Mouse (Mus musculus) mesoderm, embryonic 11.5 days (tissue): ENCODE measurements around the gene Ticrr.

Source experiments
- DNase-seq: peaks from one replicate; pipeline ENCODE4 v3.0.0-alpha.2; 2012; ENCODE audit warnings: low read depth, low spot score

The Ticrr gene

GRCm38 (mm10) chr7:79659578-79660290 is at the start of gene Ticrr:
TSS of gene Ticrr (plus strand) at chr7:79660196.
- DNase-seq: peak; percentile 98

DNA sequence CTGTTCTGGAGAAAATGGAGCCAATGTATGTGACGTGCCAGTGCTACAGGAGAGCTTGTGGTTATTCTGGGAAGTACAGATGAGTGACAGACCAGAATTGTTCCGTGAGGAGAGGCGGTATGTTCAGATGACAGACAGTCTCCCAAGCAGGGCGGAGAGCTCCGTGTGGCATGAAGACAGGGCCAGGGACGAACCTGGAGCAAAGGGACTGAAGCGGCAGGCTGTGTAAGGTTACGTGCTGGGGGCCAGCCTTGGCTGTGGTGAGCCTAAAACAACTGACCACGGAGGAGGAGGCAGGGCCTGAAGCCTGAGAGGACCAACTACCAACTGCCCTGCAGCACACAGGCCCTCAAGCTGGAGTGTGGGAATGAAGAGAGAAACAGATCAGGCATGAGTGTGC is 48.1 kb upstream of the Ticrr start:
- DNase-seq: no peak

- peak; percentile 56 for DNase-seq
Measured at GRCm38 (mm10) chr7:79612783-79613182, 47.2 kb upstream of the Ticrr start.

DNA sequence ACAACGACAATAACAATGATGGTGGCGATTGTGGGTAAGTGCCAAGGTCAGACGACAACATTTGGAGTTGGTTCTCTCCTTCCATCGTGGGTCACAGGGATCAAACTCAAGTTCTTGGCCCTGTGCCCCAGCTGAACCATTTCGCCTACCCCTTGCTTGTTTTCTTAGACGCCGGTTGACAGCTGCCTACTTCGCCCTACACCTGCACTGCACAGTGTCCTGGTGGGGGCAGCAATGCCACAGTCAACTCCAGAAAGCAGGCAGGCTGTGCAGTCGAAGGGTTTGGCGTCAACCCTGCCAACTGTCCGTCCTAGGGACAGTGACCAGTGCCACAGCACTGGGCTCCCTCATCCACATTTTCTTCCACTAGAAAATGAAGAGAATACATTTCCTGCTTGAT is 46.7 kb upstream of the Ticrr start:
- no peak for DNase-seq

DNA sequence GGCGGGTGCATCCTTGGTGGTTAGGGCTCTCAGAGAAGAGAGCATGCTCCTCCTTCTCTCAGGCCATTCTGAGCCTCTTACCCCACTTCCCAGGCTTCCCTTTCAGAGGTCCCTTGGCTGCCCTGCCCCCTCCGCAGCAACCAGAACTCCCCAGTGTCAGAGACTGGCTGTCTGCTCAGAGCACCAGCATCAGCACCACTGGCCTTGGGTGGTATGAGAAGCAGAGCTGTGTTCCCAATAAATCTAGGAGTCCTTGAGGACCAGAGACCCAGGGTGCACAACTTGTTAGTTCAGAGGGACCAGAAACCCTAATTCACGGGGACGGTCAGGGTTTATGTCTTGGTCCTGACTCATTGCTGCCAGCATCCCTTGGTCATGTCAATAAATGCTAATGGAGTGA is 45.0 kb upstream of the Ticrr start:
- no peak for DNase-seq

DNA sequence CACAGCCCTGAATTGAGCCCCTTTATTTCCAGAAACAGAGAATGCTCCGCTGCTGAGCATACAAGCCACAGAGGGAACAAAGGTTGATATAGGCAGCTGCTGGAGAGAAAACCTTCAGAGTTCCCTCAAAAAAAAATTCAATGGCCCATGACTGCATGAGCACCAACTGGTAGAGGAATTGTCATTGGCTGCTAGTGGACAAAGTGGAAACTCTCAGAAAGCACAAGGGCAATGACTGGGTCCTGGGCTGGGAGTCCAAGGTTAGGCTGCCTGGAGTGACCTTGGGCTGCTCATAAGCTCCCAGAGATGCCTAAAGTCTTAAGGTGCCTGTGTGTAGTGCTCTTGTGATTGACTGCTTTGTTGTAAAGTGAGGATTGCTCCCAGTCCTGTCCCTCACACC is 44.1 kb upstream of the Ticrr start:
- DNase-seq: no peak

- DNase-seq: no peak
Measured at GRCm38 (mm10) chr7:79617418-79617817, 42.6 kb upstream of the Ticrr start, which contains the start of gene Rhcg. TSS of gene Rhcg (minus strand) at chr7:79617657.

GRCm38 (mm10) chr7:79619493-79619892 is 40.5 kb upstream of the Ticrr start:
- no peak for DNase-seq

DNA sequence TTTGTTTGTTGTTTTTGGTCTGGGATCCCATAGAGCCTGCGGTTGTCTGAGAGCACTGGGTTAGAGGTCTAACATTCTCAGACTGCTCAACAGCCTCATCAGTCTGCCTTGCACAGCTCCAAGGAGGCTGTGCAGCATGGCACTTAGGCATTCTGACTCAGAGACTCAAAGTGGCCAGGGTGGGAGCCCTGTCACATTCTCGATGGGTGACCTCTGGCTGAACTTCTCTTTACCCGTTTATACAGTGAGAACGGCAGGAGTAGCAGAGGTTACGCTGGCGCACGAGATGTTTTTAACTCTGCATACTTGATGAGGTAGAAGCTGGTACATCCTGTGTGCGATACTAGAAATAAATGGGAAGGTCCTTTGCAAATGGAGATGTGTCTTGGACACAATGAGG is 36.9 kb upstream of the Ticrr start:
- DNase-seq: no peak

DNA sequence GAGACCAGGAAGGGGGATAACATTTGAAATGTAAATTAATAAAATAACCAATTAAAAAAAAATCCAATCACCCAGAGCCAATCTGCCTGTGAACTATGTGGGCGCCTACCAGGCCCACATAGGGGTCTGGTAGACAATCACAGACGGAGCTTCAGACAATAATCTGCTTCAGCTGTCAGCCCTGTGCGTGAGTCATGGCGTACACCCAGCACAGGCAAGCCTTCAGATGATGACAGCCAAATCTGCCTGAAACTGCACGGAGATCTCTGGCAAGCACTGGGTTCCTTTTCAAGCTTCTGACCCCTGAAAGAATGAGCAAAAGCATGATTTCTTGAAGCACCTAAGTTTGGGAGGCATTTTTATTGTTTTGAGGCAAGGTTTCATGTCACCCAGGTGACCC is 33.8 kb upstream of the Ticrr start:
- DNase-seq: no peak

DNA sequence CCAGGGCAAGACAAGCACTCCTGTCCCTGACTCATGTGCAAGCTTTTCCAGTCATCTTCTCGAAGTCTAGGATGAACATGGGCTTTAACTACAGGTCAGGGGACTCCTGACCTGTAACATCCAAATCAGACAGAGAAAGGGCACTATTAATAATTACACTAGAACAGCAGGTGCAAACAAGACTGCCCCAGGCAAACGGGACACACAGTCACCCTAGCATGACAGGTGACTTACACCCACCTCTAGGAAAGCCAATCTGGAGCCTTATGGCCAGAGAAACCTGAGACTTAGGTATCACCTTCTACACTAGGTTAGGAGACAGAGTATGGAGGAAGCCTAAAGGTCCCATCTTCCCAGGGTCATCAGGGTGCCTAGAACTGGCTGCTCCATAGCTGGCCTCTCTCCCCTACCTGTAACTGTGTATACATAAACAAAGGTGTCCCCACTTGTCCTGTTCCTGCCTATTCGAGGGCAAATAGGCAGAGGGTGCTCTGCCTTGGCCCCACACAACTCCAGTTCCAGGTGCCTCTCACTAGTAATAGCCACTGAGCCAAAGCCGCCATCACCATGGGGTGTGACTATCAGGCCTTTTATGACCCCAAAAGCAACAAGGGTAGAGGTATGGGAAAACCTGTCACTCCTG is 31.6 kb upstream of the Ticrr start:
- no peak for DNase-seq

GRCm38 (mm10) chr7:79631773-79632348 is 28.1 kb upstream of the Ticrr start:
- DNase-seq: no peak

DNA sequence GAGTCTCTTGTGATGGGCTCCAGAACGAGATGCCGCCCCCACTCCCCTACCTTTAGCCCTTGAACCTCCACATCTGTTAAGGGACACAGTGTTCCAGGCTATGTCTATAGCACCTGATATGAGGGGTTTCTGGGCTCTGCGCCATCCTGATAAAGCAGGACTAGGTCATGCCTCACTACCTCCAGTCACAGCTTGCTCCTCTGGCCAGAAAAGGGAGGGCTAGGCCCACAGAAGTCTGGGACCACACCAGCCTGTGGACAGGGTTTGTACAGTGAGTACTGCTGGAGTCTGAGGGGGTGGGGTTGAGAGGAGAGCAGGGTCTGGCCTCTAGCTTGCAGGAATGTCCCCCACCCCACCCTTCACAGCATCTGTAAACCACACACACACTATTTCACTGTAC is 12.8 kb upstream of the Ticrr start:
- no peak for DNase-seq

DNA sequence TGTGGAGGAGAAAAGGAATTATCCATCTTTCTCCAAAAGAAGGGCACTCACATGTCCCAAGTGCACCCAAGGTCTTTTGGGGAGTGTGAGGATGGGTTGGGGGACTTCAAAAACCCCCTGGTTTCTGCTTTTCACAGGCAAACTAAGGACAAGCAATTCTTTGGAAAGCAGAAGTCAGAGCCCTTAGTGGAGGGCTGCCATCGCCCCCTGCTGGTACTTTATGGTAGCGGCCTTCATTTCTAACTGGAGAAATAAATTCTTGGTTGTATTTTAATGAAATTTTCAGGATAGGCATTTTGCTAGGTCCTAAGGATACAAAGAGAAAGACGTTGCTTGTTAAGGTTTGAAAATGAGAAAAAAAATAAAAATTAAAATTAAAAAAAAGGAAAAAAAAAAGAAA is 11.0 kb upstream of the Ticrr start:
- peak; percentile 67 for DNase-seq

- no peak for DNase-seq
Measured at GRCm38 (mm10) chr7:79654185-79654584, 5.8 kb upstream of the Ticrr start.

- no peak for DNase-seq
Measured at GRCm38 (mm10) chr7:79654586-79654985, 5.4 kb upstream of the Ticrr start.

GRCm38 (mm10) chr7:79660291-79661150 is 525 bp downstream of the Ticrr start:
- DNase-seq: peak; percentile 5

GRCm38 (mm10) chr7:79661253-79661890 is 1.4 kb downstream of the Ticrr start:
- DNase-seq: no peak

DNA sequence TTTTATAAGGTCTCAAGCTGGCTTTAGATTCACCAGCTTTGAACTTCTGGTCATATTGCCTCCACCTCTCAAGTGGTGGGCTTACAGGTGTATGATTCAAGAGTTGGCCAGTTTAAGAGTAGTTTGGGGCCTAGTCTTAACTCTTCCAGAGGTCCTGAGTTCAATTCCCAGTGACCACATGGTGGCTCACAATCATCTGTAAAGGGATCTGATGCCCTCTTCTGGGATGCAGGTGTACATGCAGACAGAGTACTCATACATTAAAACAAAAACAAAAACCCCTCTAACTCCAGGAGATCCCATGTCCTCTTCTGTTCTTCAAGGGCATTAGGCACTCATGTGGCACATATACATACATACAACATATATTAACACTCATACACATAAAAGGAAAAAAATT is 6.7 kb downstream of the Ticrr start:
- DNase-seq: no peak

DNA sequence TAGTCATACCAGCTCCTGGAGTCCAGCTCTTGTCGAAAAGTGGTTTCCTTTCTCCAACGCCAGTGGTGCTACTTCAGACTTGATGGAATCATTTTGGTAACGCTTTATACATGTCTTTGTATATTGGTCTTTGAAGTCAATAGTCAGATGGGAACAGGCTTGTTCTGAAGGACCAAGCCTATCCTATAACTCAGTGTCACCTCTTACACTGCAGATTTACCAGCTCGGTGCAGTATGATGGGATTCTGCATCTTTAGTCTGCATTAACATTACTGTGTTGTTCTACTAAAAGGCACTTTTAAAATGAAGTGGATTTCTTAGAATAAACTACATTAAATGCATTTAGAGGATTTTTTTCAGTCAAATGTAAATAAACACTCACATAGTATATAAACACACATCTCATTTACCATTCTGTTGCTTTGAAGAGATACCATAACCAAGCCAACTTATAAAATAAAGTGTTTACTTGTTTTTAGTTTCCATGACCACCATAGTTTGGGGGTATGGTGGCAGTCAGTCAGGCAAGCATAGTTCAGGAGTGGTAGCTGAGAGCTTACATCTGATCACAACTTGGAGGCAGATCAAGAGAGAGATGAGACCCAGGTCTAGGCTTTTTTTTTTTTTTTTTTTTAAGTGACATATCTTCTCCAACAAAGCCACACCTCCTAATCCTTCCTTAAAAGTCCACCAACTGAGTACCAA is 11.1 kb downstream of the Ticrr start:
- no peak for DNase-seq

DNA sequence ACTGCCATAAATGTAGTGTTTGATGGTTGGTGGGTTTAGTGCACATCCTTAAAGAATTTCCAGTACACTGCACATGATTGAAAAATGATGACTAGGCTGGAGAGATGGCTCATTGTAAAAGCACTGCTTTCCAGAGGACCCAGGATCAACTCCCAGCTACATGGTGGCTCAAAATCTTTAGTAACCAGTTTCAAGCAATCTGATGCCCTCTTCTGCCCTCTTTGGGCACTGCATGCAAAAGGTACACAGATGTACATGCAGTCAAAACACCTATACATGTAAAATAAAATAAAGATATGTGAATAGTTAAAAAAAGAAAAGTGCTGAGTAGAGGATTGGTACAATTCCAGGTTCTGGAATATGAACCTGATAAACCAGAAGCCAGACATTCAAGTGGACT is 19.2 kb downstream of the Ticrr start:
- DNase-seq: peak; percentile 12
